Mouse (Mus musculus): ENCODE results near the gene Noc4l. TPM values are rescaled to one million over a fixed set of nuclear protein-coding genes. Genes with fewer than 3 reads are reported as not detected.

The Noc4l gene
- polyA plus RNA-seq, 1 experiment from 2014 or later = 68.8 TPM

DNA sequence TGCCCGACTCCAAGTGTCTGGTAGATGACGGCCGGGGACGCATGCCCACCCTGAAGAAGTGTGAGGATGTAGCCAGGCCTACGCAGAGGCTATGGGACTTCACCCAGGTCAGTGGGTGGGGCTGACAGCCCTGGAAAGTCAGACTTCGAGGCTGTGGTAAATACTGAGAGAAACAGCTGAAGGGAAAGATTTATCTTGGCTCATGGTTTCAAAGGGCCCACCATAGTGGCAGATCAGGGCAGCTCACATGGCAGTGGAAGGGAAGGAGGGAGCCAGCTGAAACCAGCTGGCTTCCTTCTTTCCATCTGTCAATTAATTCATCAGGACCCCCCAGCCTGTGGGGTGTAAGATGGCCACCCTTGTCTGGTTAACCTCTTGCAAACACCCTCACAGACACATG is 34.0 kb downstream of the Noc4l start:
- no peaks in the 10 kb centered on the region for H3K36me3 ChIP-seq (ENCODE audit: control insufficient read depth, insufficient read depth, low read length)
- H3K4me3 ChIP-seq (ENCODE audit: low read depth, low read length) = no peak overlapping the region
- 84% methylated on average over 6 of the region's 6 CpGs for WGBS
- H3K4me2 ChIP-seq (ENCODE audit: low read depth, severe bottlenecking) = no peak overlapping the region
- no peaks in the 10 kb centered on the region for H3K4me1 ChIP-seq (ENCODE audit: control insufficient read depth, insufficient read depth, low read length)
- no peak overlapping the region for H3K9ac ChIP-seq (ENCODE audit: low read length)
- H3K9me3 ChIP-seq (ENCODE audit: control insufficient read depth, low read length) = no peaks in the 10 kb centered on the region
- no peak overlapping the region for H3K27ac ChIP-seq (replicated peaks; ENCODE audit: low read depth, low read length)
- ATAC-seq (ENCODE audit: insufficient number of reproducible peaks, low FRiP score, low TSS enrichment, low read depth) (no peak), DNase-seq (ENCODE audit: low spot score) (no peak)
- H3K27me3 ChIP-seq (ENCODE audit: control insufficient read depth, insufficient read depth, low read length) = no peaks in the 10 kb centered on the region

GRCm38 (mm10) chr5:110611435-110612158 is 41.6 kb downstream of the Noc4l start:
- H3K27me3 ChIP-seq (ENCODE audit: control insufficient read depth, insufficient read depth, low read length) = no peaks in the 10 kb centered on the region
- no peaks in the 10 kb centered on the region for H3K36me3 ChIP-seq (ENCODE audit: control insufficient read depth, insufficient read depth, low read length)
- no peak overlapping the region for H3K4me3 ChIP-seq (ENCODE audit: low read depth, low read length)
- ATAC-seq (ENCODE audit: insufficient number of reproducible peaks, low FRiP score, low TSS enrichment, low read depth) = peak; percentile 42; the same call in 1 of the 2 replicates
- H3K4me2 ChIP-seq (ENCODE audit: low read depth, severe bottlenecking) = no peak overlapping the region
- WGBS = 44% methylated on average over 5 of the region's 5 CpGs
- H3K9me3 ChIP-seq (ENCODE audit: control insufficient read depth, low read length) = no peaks in the 10 kb centered on the region
- DNase-seq (ENCODE audit: low spot score) = peak; percentile 42
- H3K9ac ChIP-seq (ENCODE audit: low read length) = no peak overlapping the region
- H3K27ac ChIP-seq (replicated peaks; ENCODE audit: low read depth, low read length) = no peak overlapping the region
- H3K4me1 ChIP-seq (ENCODE audit: control insufficient read depth, insufficient read depth, low read length) = 0 out of 2 replicates have a peak, but pooled peaks cover 9% of the 10 kb centered on the region

DNA sequence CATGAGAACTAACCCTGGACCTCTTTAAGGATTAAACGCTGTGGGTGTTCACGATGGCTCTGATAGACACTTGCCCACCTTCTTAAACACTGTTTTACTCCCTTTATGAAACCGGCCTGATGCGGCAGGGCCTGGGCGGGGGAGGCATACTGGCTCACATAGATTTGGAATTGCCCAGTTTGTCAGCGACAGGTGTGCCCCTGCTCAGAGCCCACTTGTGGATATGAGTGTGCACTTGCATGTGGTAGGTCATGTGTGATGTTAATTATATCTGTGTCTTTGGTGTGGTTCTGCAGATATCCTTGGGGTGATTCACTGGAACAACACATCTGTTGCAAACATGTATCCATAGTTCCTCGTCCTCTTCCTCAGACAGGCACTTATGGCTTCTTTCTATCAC is 42.7 kb downstream of the Noc4l start:
- no peaks in the 10 kb centered on the region for H3K9me3 ChIP-seq (ENCODE audit: control insufficient read depth, low read length)
- H3K4me1 ChIP-seq (ENCODE audit: control insufficient read depth, insufficient read depth, low read length) = 0 out of 2 replicates have a peak, but pooled peaks cover 9% of the 10 kb centered on the region
- 83% methylated on average over 7 of the region's 7 CpGs for WGBS
- ATAC-seq (ENCODE audit: insufficient number of reproducible peaks, low FRiP score, low TSS enrichment, low read depth) (no peak), DNase-seq (ENCODE audit: low spot score) (no peak)
- H3K36me3 ChIP-seq (ENCODE audit: control insufficient read depth, insufficient read depth, low read length) = no peaks in the 10 kb centered on the region
- H3K4me3 ChIP-seq (ENCODE audit: low read depth, low read length) = no peak overlapping the region
- no peak overlapping the region for H3K27ac ChIP-seq (replicated peaks; ENCODE audit: low read depth, low read length)
- no peak overlapping the region for H3K4me2 ChIP-seq (ENCODE audit: low read depth, severe bottlenecking)
- no peak overlapping the region for H3K9ac ChIP-seq (ENCODE audit: low read length)
- H3K27me3 ChIP-seq (ENCODE audit: control insufficient read depth, insufficient read depth, low read length) = no peaks in the 10 kb centered on the region

GRCm38 (mm10) chr5:110609868-110610267 is 43.3 kb downstream of the Noc4l start:
- H3K27me3 ChIP-seq (ENCODE audit: control insufficient read depth, insufficient read depth, low read length) = no peaks in the 10 kb centered on the region
- no peak overlapping the region for H3K27ac ChIP-seq (replicated peaks; ENCODE audit: low read depth, low read length)
- 0 out of 2 replicates have a peak, but pooled peaks cover 9% of the 10 kb centered on the region for H3K4me1 ChIP-seq (ENCODE audit: control insufficient read depth, insufficient read depth, low read length)
- 65% methylated on average over 5 of the region's 5 CpGs for WGBS
- DNase-seq (ENCODE audit: low spot score) (no peak), ATAC-seq (ENCODE audit: insufficient number of reproducible peaks, low FRiP score, low TSS enrichment, low read depth) (no peak)
- no peak overlapping the region for H3K4me3 ChIP-seq (ENCODE audit: low read depth, low read length)
- H3K9me3 ChIP-seq (ENCODE audit: control insufficient read depth, low read length) = no peaks in the 10 kb centered on the region
- no peak overlapping the region for H3K4me2 ChIP-seq (ENCODE audit: low read depth, severe bottlenecking)
- H3K9ac ChIP-seq (ENCODE audit: low read length) = no peak overlapping the region
- H3K36me3 ChIP-seq (ENCODE audit: control insufficient read depth, insufficient read depth, low read length) = no peaks in the 10 kb centered on the region

DNA sequence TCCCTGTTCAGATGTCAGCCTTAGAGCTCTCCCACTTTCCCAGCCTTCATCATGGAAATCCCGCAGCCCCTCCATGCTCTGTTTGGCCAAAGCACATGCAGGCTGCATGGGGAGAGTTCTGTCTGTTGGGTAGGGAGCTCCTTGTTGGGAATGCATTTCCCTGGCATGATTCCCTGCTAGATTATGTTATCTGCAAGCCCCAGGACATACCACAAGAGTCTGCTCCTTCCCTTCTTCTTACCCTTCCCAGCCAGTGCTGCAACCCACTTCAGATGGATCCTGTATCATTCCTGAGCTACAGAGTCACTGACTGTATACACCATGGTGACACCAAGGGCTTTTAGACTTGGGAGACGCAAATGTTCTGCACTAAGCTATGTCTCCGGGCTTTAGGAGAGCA is 43.8 kb downstream of the Noc4l start:
- Histone ChIP-seq H3K9ac (ENCODE audit: low read length) (no peak overlapping the region), H3K27ac (replicated peaks; ENCODE audit: low read depth, low read length) (no peak overlapping the region), H3K9me3 (ENCODE audit: control insufficient read depth, low read length) (no peaks in the 10 kb centered on the region), H3K27me3 (ENCODE audit: control insufficient read depth, insufficient read depth, low read length) (no peaks in the 10 kb centered on the region), H3K4me2 (ENCODE audit: low read depth, severe bottlenecking) (no peak overlapping the region), H3K4me1 (ENCODE audit: control insufficient read depth, insufficient read depth, low read length) (0 out of 2 replicates have a peak, but pooled peaks cover 9% of the 10 kb centered on the region), H3K36me3 (ENCODE audit: control insufficient read depth, insufficient read depth, low read length) (no peaks in the 10 kb centered on the region), H3K4me3 (ENCODE audit: low read depth, low read length) (no peak overlapping the region)
- DNase-seq (ENCODE audit: low spot score) = no peak
- ATAC-seq (ENCODE audit: insufficient number of reproducible peaks, low FRiP score, low TSS enrichment, low read depth) = no peak
- 73% methylated on average over 3 of the region's 3 CpGs for WGBS

GRCm38 (mm10) chr5:110608941-110609340 is 44.3 kb downstream of the Noc4l start:
- Histone ChIP-seq H3K27me3 (ENCODE audit: control insufficient read depth, insufficient read depth, low read length) (no peaks in the 10 kb centered on the region), H3K4me3 (ENCODE audit: low read depth, low read length) (no peak overlapping the region), H3K9me3 (ENCODE audit: control insufficient read depth, low read length) (no peaks in the 10 kb centered on the region), H3K9ac (ENCODE audit: low read length) (no peak overlapping the region), H3K36me3 (ENCODE audit: control insufficient read depth, insufficient read depth, low read length) (no peaks in the 10 kb centered on the region), H3K4me2 (ENCODE audit: low read depth, severe bottlenecking) (no peak overlapping the region), H3K4me1 (ENCODE audit: control insufficient read depth, insufficient read depth, low read length) (0 out of 2 replicates have a peak, but pooled peaks cover 9% of the 10 kb centered on the region), H3K27ac (replicated peaks; ENCODE audit: low read depth, low read length) (no peak overlapping the region)
- 10% methylated on average over 8 of the region's 8 CpGs for WGBS
- ATAC-seq (ENCODE audit: insufficient number of reproducible peaks, low FRiP score, low TSS enrichment, low read depth) (no peak), DNase-seq (ENCODE audit: low spot score) (peak; percentile 28)

GRCm38 (mm10) chr5:110608336-110608735 is 44.9 kb downstream of the Noc4l start:
- Histone ChIP-seq H3K36me3 (ENCODE audit: control insufficient read depth, insufficient read depth, low read length) (no peaks in the 10 kb centered on the region), H3K27ac (replicated peaks; ENCODE audit: low read depth, low read length) (no peak overlapping the region), H3K27me3 (ENCODE audit: control insufficient read depth, insufficient read depth, low read length) (no peaks in the 10 kb centered on the region), H3K4me3 (ENCODE audit: low read depth, low read length) (no peak overlapping the region), H3K4me1 (ENCODE audit: control insufficient read depth, insufficient read depth, low read length) (0 out of 2 replicates have a peak, but pooled peaks cover 9% of the 10 kb centered on the region), H3K9me3 (ENCODE audit: control insufficient read depth, low read length) (no peaks in the 10 kb centered on the region), H3K9ac (ENCODE audit: low read length) (no peak overlapping the region), H3K4me2 (ENCODE audit: low read depth, severe bottlenecking) (no peak overlapping the region)
- 72% methylated on average over 6 of the region's 6 CpGs for WGBS
- ATAC-seq (ENCODE audit: insufficient number of reproducible peaks, low FRiP score, low TSS enrichment, low read depth) (no peak), DNase-seq (ENCODE audit: low spot score) (no peak)

DNA sequence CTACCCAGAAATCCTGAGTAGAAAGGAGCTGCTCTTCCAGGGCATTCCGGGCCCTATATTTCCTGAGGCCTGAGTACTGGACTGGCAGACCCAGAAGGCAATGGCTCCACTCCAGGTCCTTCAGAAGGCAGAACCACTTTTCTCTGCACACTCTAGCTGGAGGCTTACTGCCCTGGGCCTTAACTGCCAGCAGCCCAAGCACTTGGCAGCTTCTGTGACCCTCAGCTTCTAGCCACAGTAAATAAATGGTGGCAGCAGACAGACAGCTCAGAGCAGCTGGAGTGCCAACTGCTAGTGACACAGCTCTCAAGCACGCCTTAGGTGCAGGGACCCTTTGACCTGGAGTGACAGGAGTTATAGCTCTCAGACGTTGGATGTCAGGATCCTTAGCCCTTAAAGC is 45.5 kb downstream of the Noc4l start:
- Histone ChIP-seq H3K4me1 (ENCODE audit: control insufficient read depth, insufficient read depth, low read length) (0 out of 2 replicates have a peak, but pooled peaks cover 9% of the 10 kb centered on the region), H3K36me3 (ENCODE audit: control insufficient read depth, insufficient read depth, low read length) (no peaks in the 10 kb centered on the region), H3K9me3 (ENCODE audit: control insufficient read depth, low read length) (no peaks in the 10 kb centered on the region), H3K4me3 (ENCODE audit: low read depth, low read length) (no peak overlapping the region), H3K4me2 (ENCODE audit: low read depth, severe bottlenecking) (no peak overlapping the region), H3K27ac (replicated peaks; ENCODE audit: low read depth, low read length) (no peak overlapping the region), H3K9ac (ENCODE audit: low read length) (no peak overlapping the region), H3K27me3 (ENCODE audit: control insufficient read depth, insufficient read depth, low read length) (no peaks in the 10 kb centered on the region)
- ATAC-seq (ENCODE audit: insufficient number of reproducible peaks, low FRiP score, low TSS enrichment, low read depth) (no peak), DNase-seq (ENCODE audit: low spot score) (no peak)
- WGBS = 37% methylated on average over 3 of the region's 3 CpGs

Measured in limb, embryonic 11.5 days (tissue).